Mouse (Mus musculus): ENCODE measurements around the gene Try10. TPM values are rescaled to one million over a fixed set of nuclear protein-coding genes. Genes with fewer than 3 reads are reported as not detected.
"Not testable (repeated sequence)": the region's sequence is repeated elsewhere in the genome, so short reads cannot be mapped to it uniquely, and the experiment has no call there.

Gene Try10
- not detected in 2 replicates for polyA plus RNA-seq (2015; fragmentation: Nextera tagmentation; extraction: Ambion mirVana)

GRCm38 (mm10) chr6:41353932-41354331 lies at the start of gene Try10:
TSS of gene Try10 (plus strand) at chr6:41354105.
- Histone ChIP-seq H3K27ac (ENCODE audit: low read length) (no peak within 1 kb of the TSS), H3K4me3 (ENCODE audit: low read depth, low read length) (no peak within 1 kb of the TSS), H3K9ac (ENCODE audit: low read depth, low read length) (no peak within 1 kb of the TSS), H3K36me3 (ENCODE audit: control insufficient read depth, insufficient read depth, low read length) (no peaks in the 10 kb centered on the region), H3K9me3 (replicated peaks; ENCODE audit: control insufficient read depth, low read length, poor library complexity, severe bottlenecking) (no peaks in the 10 kb centered on the region), H3K4me2 (ENCODE audit: low read length) (no peak within 1 kb of the TSS), H3K27me3 (ENCODE audit: control insufficient read depth, insufficient read depth, low read depth, low read length) (no peaks in the 10 kb centered on the region), H3K4me1 (ENCODE audit: control insufficient read depth, insufficient read depth, low read length) (no peaks in the 10 kb centered on the region)
- 84% methylated on average over 2 of the region's 2 CpGs for WGBS
- no peak for ATAC-seq

GRCm38 (mm10) chr6:41316741-41317140 lies 37.2 kb upstream of the Try10 start, which contains the start of gene Try5:
TSS of gene Try5 (minus strand) at chr6:41316841.
- whole genome bisulfite sequencing, result 72% methylated on average over 3 of the region's 3 CpGs
- not testable (repeated sequence) for H3K27me3 ChIP-seq (ENCODE audit: control insufficient read depth, insufficient read depth, low read depth, low read length); ATAC-seq; H3K9me3 ChIP-seq (replicated peaks; ENCODE audit: control insufficient read depth, low read length, poor library complexity, severe bottlenecking); H3K9ac ChIP-seq (ENCODE audit: low read depth, low read length); H3K4me1 ChIP-seq (ENCODE audit: control insufficient read depth, insufficient read depth, low read length); H3K4me3 ChIP-seq (ENCODE audit: low read depth, low read length); H3K4me2 ChIP-seq (ENCODE audit: low read length); H3K36me3 ChIP-seq (ENCODE audit: control insufficient read depth, insufficient read depth, low read length); H3K27ac ChIP-seq (ENCODE audit: low read length)

- H3K4me1 ChIP-seq (ENCODE audit: control insufficient read depth, insufficient read depth, low read length); H3K9me3 ChIP-seq (replicated peaks; ENCODE audit: control insufficient read depth, low read length, poor library complexity, severe bottlenecking); H3K27ac ChIP-seq (ENCODE audit: low read length); H3K36me3 ChIP-seq (ENCODE audit: control insufficient read depth, insufficient read depth, low read length); H3K9ac ChIP-seq (ENCODE audit: low read depth, low read length); H3K4me3 ChIP-seq (ENCODE audit: low read depth, low read length); H3K4me2 ChIP-seq (ENCODE audit: low read length); ATAC-seq; H3K27me3 ChIP-seq (ENCODE audit: control insufficient read depth, insufficient read depth, low read depth, low read length): not testable (repeated sequence)
- 83% methylated on average over 1 of the region's 2 CpGs for WGBS
Measured at GRCm38 (mm10) chr6:41373772-41374171, 19.9 kb downstream of the Try10 start.

- not testable (repeated sequence) for H3K36me3 ChIP-seq (ENCODE audit: control insufficient read depth, insufficient read depth, low read length); H3K27me3 ChIP-seq (ENCODE audit: control insufficient read depth, insufficient read depth, low read depth, low read length); H3K27ac ChIP-seq (ENCODE audit: low read length); H3K9me3 ChIP-seq (replicated peaks; ENCODE audit: control insufficient read depth, low read length, poor library complexity, severe bottlenecking); H3K4me1 ChIP-seq (ENCODE audit: control insufficient read depth, insufficient read depth, low read length); H3K9ac ChIP-seq (ENCODE audit: low read depth, low read length); H3K4me3 ChIP-seq (ENCODE audit: low read depth, low read length); H3K4me2 ChIP-seq (ENCODE audit: low read length); ATAC-seq
Measured at GRCm38 (mm10) chr6:41377578-41377977, 23.7 kb downstream of the Try10 start, which contains the start of gene Prss3. TSS of gene Prss3 (minus strand) at chr6:41377678.

GRCm38 (mm10) chr6:41386781-41387180 lies 32.9 kb downstream of the Try10 start:
- Histone ChIP-seq H3K9ac (ENCODE audit: low read depth, low read length) (no peak overlapping the region), H3K36me3 (ENCODE audit: control insufficient read depth, insufficient read depth, low read length) (no peaks in the 10 kb centered on the region), H3K27ac (ENCODE audit: low read length) (no peak overlapping the region), H3K27me3 (ENCODE audit: control insufficient read depth, insufficient read depth, low read depth, low read length) (no peaks in the 10 kb centered on the region), H3K4me3 (ENCODE audit: low read depth, low read length) (no peak overlapping the region), H3K4me1 (ENCODE audit: control insufficient read depth, insufficient read depth, low read length) (no peaks in the 10 kb centered on the region), H3K4me2 (ENCODE audit: low read length) (no peak overlapping the region), H3K9me3 (replicated peaks; ENCODE audit: control insufficient read depth, low read length, poor library complexity, severe bottlenecking) (no peaks in the 10 kb centered on the region)
- WGBS, result 85% methylated on average over 2 of the region's 2 CpGs
- no peak for ATAC-seq

GRCm38 (mm10) chr6:41391640-41392039 lies 37.7 kb downstream of the Try10 start:
- WGBS, result 70% methylated on average over 1 of the region's 1 CpGs
- H3K4me2 ChIP-seq (ENCODE audit: low read length); H3K27ac ChIP-seq (ENCODE audit: low read length); ATAC-seq; H3K9me3 ChIP-seq (replicated peaks; ENCODE audit: control insufficient read depth, low read length, poor library complexity, severe bottlenecking); H3K4me3 ChIP-seq (ENCODE audit: low read depth, low read length); H3K36me3 ChIP-seq (ENCODE audit: control insufficient read depth, insufficient read depth, low read length); H3K27me3 ChIP-seq (ENCODE audit: control insufficient read depth, insufficient read depth, low read depth, low read length); H3K4me1 ChIP-seq (ENCODE audit: control insufficient read depth, insufficient read depth, low read length); H3K9ac ChIP-seq (ENCODE audit: low read depth, low read length): not testable (repeated sequence)

GRCm38 (mm10) chr6:41392056-41392455 lies 38.2 kb downstream of the Try10 start, which contains the start of gene Gm5771:
TSS of gene Gm5771 (plus strand) at chr6:41392356.
- not testable (repeated sequence) for H3K9ac ChIP-seq (ENCODE audit: low read depth, low read length); H3K4me3 ChIP-seq (ENCODE audit: low read depth, low read length); ATAC-seq; H3K9me3 ChIP-seq (replicated peaks; ENCODE audit: control insufficient read depth, low read length, poor library complexity, severe bottlenecking); H3K27ac ChIP-seq (ENCODE audit: low read length); H3K4me1 ChIP-seq (ENCODE audit: control insufficient read depth, insufficient read depth, low read length); H3K4me2 ChIP-seq (ENCODE audit: low read length); H3K27me3 ChIP-seq (ENCODE audit: control insufficient read depth, insufficient read depth, low read depth, low read length); H3K36me3 ChIP-seq (ENCODE audit: control insufficient read depth, insufficient read depth, low read length)

Other genes with a start within 250 kb of the Try10 start
- not detected in 2 replicates for gene Try4, start 51.8 kb upstream of the Try10 start, polyA plus RNA-seq (2015; fragmentation: Nextera tagmentation; extraction: Ambion mirVana)
- gene Try5, start 37.3 kb upstream of the Try10 start, polyA plus RNA-seq (2015; fragmentation: Nextera tagmentation; extraction: Ambion mirVana), result not detected in 2 replicates
- gene Prss3, start 23.6 kb downstream of the Try10 start, polyA plus RNA-seq (2015; fragmentation: Nextera tagmentation; extraction: Ambion mirVana), result not detected in 2 replicates
- gene Gm5771, start 38.3 kb downstream of the Try10 start, polyA plus RNA-seq (2015; fragmentation: Nextera tagmentation; extraction: Ambion mirVana), result not detected in 2 replicates
- gene Gm10334, start 92.0 kb downstream of the Try10 start, polyA plus RNA-seq (2015; fragmentation: Nextera tagmentation; extraction: Ambion mirVana), result not detected in 2 replicates
- not detected in 2 replicates for gene Prss1, start 104.8 kb downstream of the Try10 start, polyA plus RNA-seq (2015; fragmentation: Nextera tagmentation; extraction: Ambion mirVana)
- gene Prss2, start 167.7 kb downstream of the Try10 start, polyA plus RNA-seq (2015; fragmentation: Nextera tagmentation; extraction: Ambion mirVana), result not detected in 2 replicates